Comparison of ENCODE assay signal across 15 mouse cellular contexts in the genomic region with DNA sequence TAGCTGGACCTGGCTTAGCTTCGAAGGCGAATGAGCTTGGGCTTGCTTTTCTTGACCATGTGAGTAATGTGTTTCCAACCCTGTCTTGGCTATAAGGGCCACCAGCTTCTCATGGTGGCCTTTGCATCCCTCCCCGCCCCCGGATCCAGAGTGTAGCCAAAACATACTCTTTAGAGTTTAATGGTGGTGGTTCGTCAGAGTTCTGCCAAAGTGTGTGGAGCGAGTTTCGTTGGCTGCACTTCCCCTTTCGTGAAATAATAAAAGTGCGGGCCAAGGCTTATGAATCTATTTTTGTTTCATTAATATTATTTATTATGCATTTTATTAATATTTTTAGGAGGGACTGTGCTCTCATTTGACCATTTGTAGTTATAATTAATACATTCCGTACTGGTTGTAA. TPM values are rescaled to one million over a fixed set of nuclear protein-coding genes. Genes with fewer than 3 reads are reported as not detected.
DNase-seq lines count a peak whose midpoint lies in the region; ATAC-seq and TF ChIP-seq lines count a peak whose summit lies in the region.
"Had no signal": no experiment of that assay in that cellular context is flagged by ENCODE, and none has a peak within 500 bp of the region (broad histone marks: within the 10 kb centered on the region; RNA-seq: fewer than 3 reads in every experiment).

No protein-coding gene starts in this region.

- H3K27me3 ChIP-seq in heart, embryonic 16.5 days (ENCODE audit: control insufficient read depth, insufficient read depth, low read length), result no peaks in the 10 kb centered on the region
- no peaks in the 10 kb centered on the region for H3K27me3 ChIP-seq in forebrain, embryonic 11.5 days (ENCODE audit: control insufficient read depth, insufficient read depth, low read length)
- H3K27me3 ChIP-seq in hindbrain, postnatal 0 days (ENCODE audit: insufficient read depth, low read length), result no peaks in the 10 kb centered on the region
- no peaks in the 10 kb centered on the region for H3K27me3 ChIP-seq in midbrain, embryonic 16.5 days (ENCODE audit: control insufficient read depth, insufficient read depth, low read depth, low read length)

- H3K4me2 ChIP-seq in heart, embryonic 16.5 days (ENCODE audit: low read depth, low read length), result no peak overlapping the region
- H3K4me2 ChIP-seq in forebrain, embryonic 11.5 days (ENCODE audit: low read depth, low read length, severe bottlenecking), result peak overlapping the region; percentile 22; the same call in 1 of the 2 replicates
- H3K4me2 ChIP-seq in hindbrain, postnatal 0 days (ENCODE audit: low read depth, low read length), result peak overlapping the region; percentile 12; the same call in 1 of the 2 replicates
- H3K4me2 ChIP-seq in midbrain, embryonic 16.5 days (ENCODE audit: low read length), result peak overlapping the region; percentile 5

- no peaks in the 10 kb centered on the region for H3K36me3 ChIP-seq in heart, embryonic 16.5 days (ENCODE audit: control insufficient read depth, insufficient read depth)
- no peaks in the 10 kb centered on the region for H3K36me3 ChIP-seq in forebrain, embryonic 11.5 days (ENCODE audit: control insufficient read depth, insufficient read depth, low read length)
- H3K36me3 ChIP-seq in hindbrain, postnatal 0 days (ENCODE audit: insufficient read depth, low read length), result no peaks in the 10 kb centered on the region
- no peaks in the 10 kb centered on the region for H3K36me3 ChIP-seq in midbrain, embryonic 16.5 days (ENCODE audit: control insufficient read depth, insufficient read depth, low read length)

- no peaks in the 10 kb centered on the region for H3K9me3 ChIP-seq in heart, embryonic 16.5 days (replicated peaks; ENCODE audit: control insufficient read depth, low read length)
- no peaks in the 10 kb centered on the region for H3K9me3 ChIP-seq in forebrain, embryonic 11.5 days (ENCODE audit: control insufficient read depth, low read length)
- H3K9me3 ChIP-seq in hindbrain, postnatal 0 days (ENCODE audit: low read length), result no peaks in the 10 kb centered on the region
- no peaks in the 10 kb centered on the region for H3K9me3 ChIP-seq in midbrain, embryonic 16.5 days (replicated peaks; ENCODE audit: control insufficient read depth, low read length, poor library complexity, severe bottlenecking)

- no peak for ATAC-seq in heart, embryonic 16.5 days (replicated peaks; ENCODE audit: extremely low read depth, insufficient read depth, low FRiP score)
- no peak for ATAC-seq in forebrain, embryonic 11.5 days (replicated peaks; ENCODE audit: low FRiP score)
- no peak for ATAC-seq in hindbrain, postnatal 0 days
- ATAC-seq in midbrain, embryonic 16.5 days, result no peak
- ATAC-seq: Patski had no signal

- no peak overlapping the region for H3K9ac ChIP-seq in heart, embryonic 16.5 days (ENCODE audit: low read length)
- no peak overlapping the region; the same call in 1 of the 2 replicates for H3K9ac ChIP-seq in forebrain, embryonic 11.5 days (ENCODE audit: low read length)
- H3K9ac ChIP-seq in hindbrain, postnatal 0 days (replicated peaks; ENCODE audit: low read length), result no peak overlapping the region
- no peak overlapping the region for H3K9ac ChIP-seq in midbrain, embryonic 16.5 days (ENCODE audit: low read depth, low read length)
- H3K9ac ChIP-seq: lung, embryonic 14.5 days had no signal

- 0 out of 2 replicates have a peak overlapping the region, but pooled peaks have one; percentile 16 for H3K27ac ChIP-seq in heart, embryonic 16.5 days (ENCODE audit: low read length)
- H3K27ac ChIP-seq in forebrain, embryonic 11.5 days (ENCODE audit: low read depth, low read length), result peak overlapping the region; percentile 74
- H3K27ac ChIP-seq in hindbrain, postnatal 0 days, result no peak overlapping the region
- no peak overlapping the region for H3K27ac ChIP-seq in midbrain, embryonic 16.5 days (ENCODE audit: low read length)

- 80% methylated on average over 10 of the region's 10 CpGs for WGBS in heart, embryonic 16.5 days
- WGBS in forebrain, embryonic 11.5 days, result 84% methylated on average over 10 of the region's 10 CpGs
- 67% methylated on average over 10 of the region's 10 CpGs for WGBS in hindbrain, postnatal 0 days
- 87% methylated on average over 10 of the region's 10 CpGs for WGBS in midbrain, embryonic 16.5 days

- H3K4me3 ChIP-seq in heart, embryonic 16.5 days (ENCODE audit: low read length), result no peak overlapping the region
- H3K4me3 ChIP-seq in forebrain, embryonic 11.5 days (ENCODE audit: low read depth, low read length), result no peak overlapping the region
- no peak overlapping the region for H3K4me3 ChIP-seq in hindbrain, postnatal 0 days (ENCODE audit: low read length)
- no peak overlapping the region for H3K4me3 ChIP-seq in midbrain, embryonic 16.5 days (ENCODE audit: low read depth, low read length)

- peaks cover 53% of the 10 kb centered on the region for H3K4me1 ChIP-seq in heart, embryonic 16.5 days (ENCODE audit: control insufficient read depth, insufficient read depth, low read length)
- H3K4me1 ChIP-seq in forebrain, embryonic 11.5 days (replicated peaks; ENCODE audit: control insufficient read depth, insufficient read depth, low read length), result peaks cover 33% of the 10 kb centered on the region
- H3K4me1 ChIP-seq in hindbrain, postnatal 0 days (ENCODE audit: insufficient read depth, low read length), result peaks cover 6% of the 10 kb centered on the region
- peaks cover 82% of the 10 kb centered on the region for H3K4me1 ChIP-seq in midbrain, embryonic 16.5 days (ENCODE audit: control insufficient read depth, insufficient read depth, low read length)

- TF ChIP-seq CTCF in hindbrain, postnatal 0 days (IDR thresholded peaks at IDR 0.05; ENCODE audit: low read depth), result no peak

- no peak for DNase-seq in heart, adult 18-20 months
- no peak for DNase-seq in forebrain, embryonic 11.5 days (ENCODE audit: low spot score)
- no peak for DNase-seq in hindbrain, postnatal 0 days (ENCODE audit: low spot score)
- no peak for DNase-seq in left cerebral cortex, adult 9 months (ENCODE audit: low spot score in 2 of 2)
- no peak for DNase-seq in adrenal gland, adult 2 months
- no peak for DNase-seq in kidney, adult 9 months
- DNase-seq: adrenal gland, postnatal 14 days; cerebellum, adult 11 months; lung, embryonic 14.5 days; right cerebral cortex, adult 18-20 months had no signal

RNA-seq across cellular contexts. Expression of a gene that starts 21.4 kb away (rescaled TPM):
- 15.0 TPM in 2 replicates for polyA plus RNA-seq in heart, embryonic 16.5 days (2015; fragmentation: Nextera tagmentation; extraction: Ambion mirVana)
- total RNA-seq in heart, adult 18-20 months (2021), result 1 to 10 TPM; 2.1 to 2.6 TPM
- polyA plus RNA-seq in forebrain, embryonic 11.5 days (2014; fragmentation: Nextera tagmentation; extraction: Ambion mirVana), result 97.0 and 101 TPM in 2 replicates
- total RNA-seq in hindbrain, postnatal 0 days (2014; rRNA removed), result 32.2 and 32.3 TPM in 2 replicates
- 69.8 and 73.5 TPM in 2 replicates for polyA plus RNA-seq in hindbrain, postnatal 0 days (2015; fragmentation: Nextera tagmentation; extraction: Ambion mirVana)
- 99.8 and 107 TPM in 2 replicates for polyA plus RNA-seq in midbrain, embryonic 16.5 days (2015; fragmentation: Nextera tagmentation; extraction: Ambion mirVana)
- total RNA-seq in adrenal gland, adult 2 months (2021), result 1 to 10 TPM; 4.3 to 5.9 TPM
- polyA plus RNA-seq in adrenal gland, adult 2 months (2012; rRNA removed), result 0.80 and 0.81 TPM in 2 replicates
- polyA plus RNA-seq: Patski had no signal

RNA-seq across cellular contexts. Expression of a gene that starts 24.4 kb away (rescaled TPM):
- not detected in 2 replicates for polyA plus RNA-seq in heart, embryonic 16.5 days (2015; fragmentation: Nextera tagmentation; extraction: Ambion mirVana)
- not detected for total RNA-seq in heart, adult 18-20 months (2021)
- polyA plus RNA-seq in forebrain, embryonic 11.5 days (2014; fragmentation: Nextera tagmentation; extraction: Ambion mirVana), result not detected in 2 replicates
- total RNA-seq in hindbrain, postnatal 0 days (2014; rRNA removed), result not detected in 2 replicates
- not detected in 2 replicates for polyA plus RNA-seq in hindbrain, postnatal 0 days (2015; fragmentation: Nextera tagmentation; extraction: Ambion mirVana)
- not detected in 2 replicates for polyA plus RNA-seq in midbrain, embryonic 16.5 days (2015; fragmentation: Nextera tagmentation; extraction: Ambion mirVana)
- not detected for total RNA-seq in adrenal gland, adult 2 months (2021)
- polyA plus RNA-seq in adrenal gland, adult 2 months (2012; rRNA removed), result not detected in 2 replicates
- total RNA-seq: adrenal gland, postnatal 14 days had no signal
- polyA plus RNA-seq: gonadal fat pad, adult 2 months; lung, embryonic 14.5 days; Patski; stomach, embryonic 16.5 days had no signal

Comparison
In these comparisons a context has a peak if more than half of its experiments do, and no peak if none do; other contexts are left out.
1. H3K27ac ChIP-seq: peak in heart, embryonic 16.5 days (single experiment) and forebrain, embryonic 11.5 days (single experiment); none in hindbrain, postnatal 0 days (single experiment) and midbrain, embryonic 16.5 days (single experiment).